Mouse (Mus musculus): ENCODE results near the gene Ano10.

GRCm38 (mm10) chr9:122293865-122294241 lies 370 bp downstream of the Ano10 start:
- TF ChIP-seq CTCF (IDR thresholded peaks at IDR 0.05; ENCODE audit: borderline replicate concordance, insufficient read depth, low read length) (no peak), POLR2A (IDR thresholded peaks at IDR 0.05; ENCODE audit: low read depth, low read length) (no peak)

Data from embryonic fibroblast, embryonic 13.5 days (primary cell).